ENCODE assay signal across 8 mouse cellular contexts in the genomic region with DNA sequence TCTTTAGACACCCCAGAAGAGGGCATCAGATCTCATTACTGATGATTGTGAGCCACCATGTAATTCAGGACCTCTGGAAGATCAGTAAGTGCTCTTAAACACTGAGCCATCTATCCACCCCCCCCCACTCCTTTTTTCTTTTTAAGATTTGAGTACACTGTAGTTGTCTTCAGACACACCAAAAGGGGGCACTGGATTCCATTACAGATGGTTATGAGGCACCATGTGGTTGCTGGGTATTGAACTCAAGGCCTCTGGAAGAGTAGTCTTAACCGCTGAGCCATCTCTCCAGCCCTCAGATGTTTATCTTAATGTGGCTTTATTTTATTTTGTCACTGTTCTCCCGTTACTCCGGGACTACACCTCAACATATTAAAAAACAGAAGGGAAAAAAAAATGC. TPM values are rescaled to one million over a fixed set of nuclear protein-coding genes. Genes with fewer than 3 reads are reported as not detected.
A peak's percentile ranks its signal among the peaks of the same experiment; 100 is the strongest.
DNase-seq lines count a peak whose midpoint lies in the region; ATAC-seq and TF ChIP-seq lines count a peak whose summit lies in the region.

No protein-coding gene starts in this region.

- peaks cover 17% of the 10 kb centered on the region for H3K36me3 ChIP-seq in heart, embryonic 13.5 days
- peaks cover 11% of the 10 kb centered on the region; the same call in 1 of the 2 replicates for H3K36me3 ChIP-seq in forebrain, postnatal 0 days (ENCODE audit: insufficient read depth)
- peaks cover 8% of the 10 kb centered on the region for H3K36me3 ChIP-seq in midbrain, embryonic 13.5 days

- H3K9ac ChIP-seq in heart, embryonic 13.5 days = peak overlapping the region; percentile 73
- H3K9ac ChIP-seq in forebrain, postnatal 0 days = peak overlapping the region; percentile 40; the same call in 1 of the 2 replicates
- H3K9ac ChIP-seq in midbrain, embryonic 13.5 days (replicated peaks) = no peak overlapping the region

- no peaks in the 10 kb centered on the region for H3K9me3 ChIP-seq in heart, embryonic 13.5 days
- no peaks in the 10 kb centered on the region for H3K9me3 ChIP-seq in forebrain, postnatal 0 days (ENCODE audit: low read length)
- H3K9me3 ChIP-seq in midbrain, embryonic 13.5 days = no peaks in the 10 kb centered on the region

- no peaks in the 10 kb centered on the region for H3K27me3 ChIP-seq in heart, embryonic 13.5 days (replicated peaks)
- no peaks in the 10 kb centered on the region for H3K27me3 ChIP-seq in forebrain, postnatal 0 days (ENCODE audit: insufficient read depth, low read length)
- no peaks in the 10 kb centered on the region for H3K27me3 ChIP-seq in midbrain, embryonic 13.5 days

- no peak for DNase-seq in heart, adult 9 months (ENCODE audit: low spot score in 2 of 2)
- peak; percentile 19 to 29 for DNase-seq in CD8-positive naive resting alpha-beta T cell, adult 2 months (ENCODE audit: low read depth in 2 of 2, low spot score in 2 of 2)
- peak; percentile 9 for DNase-seq in forebrain, postnatal 0 days
- DNase-seq in ovary, postnatal 10 days (ENCODE audit: low spot score) = no peak
- no peak for DNase-seq in natural killer cell, adult 2 months (ENCODE audit: low spot score in 2 of 2)

- peak overlapping the region; percentile 76; the same call in 1 of the 2 replicates for H3K27ac ChIP-seq in heart, embryonic 13.5 days (replicated peaks)
- H3K27ac ChIP-seq in forebrain, postnatal 0 days (ENCODE audit: low read depth, low read length) = no peak overlapping the region
- peak overlapping the region; percentile 80; the same call in 1 of the 2 replicates for H3K27ac ChIP-seq in midbrain, embryonic 13.5 days

- peak overlapping the region; percentile 53 for H3K4me3 ChIP-seq in heart, embryonic 13.5 days
- peak overlapping the region; percentile 48 for H3K4me3 ChIP-seq in forebrain, postnatal 0 days (ENCODE audit: low read depth, low read length)
- H3K4me3 ChIP-seq in midbrain, embryonic 13.5 days (replicated peaks) = peak overlapping the region; percentile 44

- H3K4me2 ChIP-seq in heart, embryonic 13.5 days = peak overlapping the region; percentile 74
- peak overlapping the region; percentile 66 for H3K4me2 ChIP-seq in forebrain, postnatal 0 days (ENCODE audit: low read depth)
- H3K4me2 ChIP-seq in midbrain, embryonic 13.5 days (replicated peaks) = peak overlapping the region; percentile 65

- ATAC-seq in heart, embryonic 13.5 days (ENCODE audit: extremely low read depth, insufficient number of reproducible peaks, low FRiP score, low TSS enrichment) = no peak
- no peak for ATAC-seq in forebrain, postnatal 0 days
- ATAC-seq in midbrain, embryonic 13.5 days = no peak
- ATAC-seq in activated CD4-positive, CD25-positive, alpha-beta regulatory T cell, adult 4 months = no peak

- TF ChIP-seq CTCF in forebrain, postnatal 0 days (IDR thresholded peaks at IDR 0.05; ENCODE audit: low read depth) = peak; percentile 8; the same call in 1 of the 2 replicates

- H3K4me1 ChIP-seq in heart, embryonic 13.5 days = peaks cover 27% of the 10 kb centered on the region
- peaks cover 11% of the 10 kb centered on the region for H3K4me1 ChIP-seq in forebrain, postnatal 0 days (ENCODE audit: insufficient read depth)
- H3K4me1 ChIP-seq in midbrain, embryonic 13.5 days (replicated peaks) = peaks cover 24% of the 10 kb centered on the region

- 63% methylated on average over 3 of the region's 3 CpGs for WGBS in heart, embryonic 13.5 days
- 81% methylated on average over 3 of the region's 3 CpGs for WGBS in forebrain, postnatal 0 days
- 78% methylated on average over 3 of the region's 3 CpGs for WGBS in midbrain, embryonic 13.5 days

RNA-seq across cellular contexts. Expression of a gene that starts 1.0 kb away (rescaled TPM):
- polyA plus RNA-seq in heart, embryonic 13.5 days (2015; fragmentation: Nextera tagmentation; extraction: Ambion mirVana) = 77.6 and 77.7 TPM in 2 replicates
- 35.7 and 39.1 TPM in 2 replicates for total RNA-seq in forebrain, postnatal 0 days (2014; rRNA removed)
- polyA plus RNA-seq in forebrain, postnatal 0 days (2015; fragmentation: Nextera tagmentation; extraction: Ambion mirVana) = 74.2 and 85.0 TPM in 2 replicates
- polyA plus RNA-seq in midbrain, embryonic 13.5 days (2015; fragmentation: Nextera tagmentation; extraction: Ambion mirVana) = 104 and 107 TPM in 2 replicates
- 100 to 1,000 TPM; 159 to 162 TPM for polyA plus RNA-seq in activated CD4-positive, CD25-positive, alpha-beta regulatory T cell, adult 4 months (2017; shearing (Covaris generic))

RNA-seq across cellular contexts. Expression of a gene that starts 25.2 kb away (rescaled TPM):
- 358 and 365 TPM in 2 replicates for polyA plus RNA-seq in heart, embryonic 13.5 days (2015; fragmentation: Nextera tagmentation; extraction: Ambion mirVana)
- total RNA-seq in forebrain, postnatal 0 days (2014; rRNA removed) = 139 and 141 TPM in 2 replicates
- 118 and 120 TPM in 2 replicates for polyA plus RNA-seq in forebrain, postnatal 0 days (2015; fragmentation: Nextera tagmentation; extraction: Ambion mirVana)
- polyA plus RNA-seq in midbrain, embryonic 13.5 days (2015; fragmentation: Nextera tagmentation; extraction: Ambion mirVana) = 239 and 247 TPM in 2 replicates
- polyA plus RNA-seq in activated CD4-positive, CD25-positive, alpha-beta regulatory T cell, adult 4 months (2017; shearing (Covaris generic)) = 100 to 1,000 TPM; 291 to 296 TPM

RNA-seq across cellular contexts. Expression of a gene that starts 29.4 kb away (rescaled TPM):
- polyA plus RNA-seq in heart, embryonic 13.5 days (2015; fragmentation: Nextera tagmentation; extraction: Ambion mirVana) = 0.08 and 0.17 TPM in 2 replicates
- total RNA-seq in forebrain, postnatal 0 days (2014; rRNA removed) = not detected in 2 replicates
- polyA plus RNA-seq in forebrain, postnatal 0 days (2015; fragmentation: Nextera tagmentation; extraction: Ambion mirVana) = not detected in 2 replicates
- polyA plus RNA-seq in midbrain, embryonic 13.5 days (2015; fragmentation: Nextera tagmentation; extraction: Ambion mirVana) = 0.13 TPM in 1 of 2 replicates, not detected in the other
- 10 to 100 TPM; 22.2 to 29.1 TPM for polyA plus RNA-seq in activated CD4-positive, CD25-positive, alpha-beta regulatory T cell, adult 4 months (2017; shearing (Covaris generic))

RNA-seq across cellular contexts. Expression of a gene that starts 52.6 kb away (rescaled TPM):
- polyA plus RNA-seq in heart, embryonic 13.5 days (2015; fragmentation: Nextera tagmentation; extraction: Ambion mirVana) = not detected in 2 replicates
- 0.10 TPM in 1 of 2 replicates, not detected in the other for total RNA-seq in forebrain, postnatal 0 days (2014; rRNA removed)
- not detected in 2 replicates for polyA plus RNA-seq in forebrain, postnatal 0 days (2015; fragmentation: Nextera tagmentation; extraction: Ambion mirVana)
- polyA plus RNA-seq in midbrain, embryonic 13.5 days (2015; fragmentation: Nextera tagmentation; extraction: Ambion mirVana) = not detected in 2 replicates
- polyA plus RNA-seq in activated CD4-positive, CD25-positive, alpha-beta regulatory T cell, adult 4 months (2017; shearing (Covaris generic)) = under 1 TPM; 0.46 to 0.51 TPM

RNA-seq across cellular contexts. Expression of a gene that starts 53.2 kb away (rescaled TPM):
- 0.04 and 0.20 TPM in 2 replicates for polyA plus RNA-seq in heart, embryonic 13.5 days (2015; fragmentation: Nextera tagmentation; extraction: Ambion mirVana)
- total RNA-seq in forebrain, postnatal 0 days (2014; rRNA removed) = not detected in 2 replicates
- not detected in 2 replicates for polyA plus RNA-seq in forebrain, postnatal 0 days (2015; fragmentation: Nextera tagmentation; extraction: Ambion mirVana)
- polyA plus RNA-seq in midbrain, embryonic 13.5 days (2015; fragmentation: Nextera tagmentation; extraction: Ambion mirVana) = not detected in 2 replicates
- under 1 TPM in 1 of 2 experiments, not detected in 1; 0.20 TPM for polyA plus RNA-seq in activated CD4-positive, CD25-positive, alpha-beta regulatory T cell, adult 4 months (2017; shearing (Covaris generic))

Comparison
In these comparisons a context has a peak if more than half of its experiments do, and no peak if none do; other contexts are left out.
1. DNase-seq: peak in CD8-positive naive resting alpha-beta T cell, adult 2 months (2 of 2) and forebrain, postnatal 0 days (single experiment); none in heart, adult 9 months (0 of 2), ovary, postnatal 10 days (single experiment) and natural killer cell, adult 2 months (0 of 2).
2. RNA of a gene that starts 29.4 kb away (polyA plus RNA-seq): 22.2 to 29.1 TPM in activated CD4-positive, CD25-positive, alpha-beta regulatory T cell, adult 4 months; 0.08 to 0.17 TPM in heart, embryonic 13.5 days, 0.13 TPM in midbrain, embryonic 13.5 days and not detected in forebrain, postnatal 0 days; every median in the first group is over 10 times any median in the second.
3. Peak in every context shown above with its lines, with median percentiles within 50 percentile points of each other: H3K4me2 ChIP-seq and H3K4me3 ChIP-seq.